Mouse (Mus musculus): ENCODE measurements around the gene Antxr2. TPM values are rescaled to one million over a fixed set of nuclear protein-coding genes. Genes with fewer than 3 reads are reported as not detected.

Gene Antxr2
- polyA plus RNA-seq, 1 experiment from 2014 or later, result 4.2 TPM

DNA sequence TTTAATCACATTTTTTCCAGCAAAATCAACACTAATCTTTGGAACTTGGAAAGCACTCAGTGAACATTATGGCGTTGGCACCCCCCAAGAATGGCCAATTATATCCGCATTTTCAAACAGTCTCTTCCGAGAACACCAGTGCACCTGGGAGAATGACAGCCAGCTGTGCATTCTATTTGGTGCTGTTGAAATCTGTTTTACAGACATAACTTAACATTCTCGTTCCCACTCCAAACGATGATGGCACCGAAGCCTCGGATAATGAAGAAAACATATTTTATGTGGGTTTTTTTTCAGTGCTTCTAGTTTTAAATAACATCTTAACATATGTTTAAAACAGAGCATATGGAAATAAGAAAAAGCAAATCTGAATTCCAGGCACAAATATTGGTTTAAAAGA is 129.7 kb downstream of the Antxr2 start:
- ATAC-seq (ENCODE audit: low read depth), result no peak
- Histone ChIP-seq H3K9me3 (replicated peaks) (no peaks in the 10 kb centered on the region), H3K4me3 (replicated peaks) (no peak overlapping the region), H3K27me3 (no peaks in the 10 kb centered on the region), H3K36me3 (no peaks in the 10 kb centered on the region), H3K4me2 (no peak overlapping the region), H3K27ac (no peak overlapping the region), H3K9ac (no peak overlapping the region), H3K4me1 (replicated peaks) (no peaks in the 10 kb centered on the region)
- no peak for DNase-seq
- WGBS (ENCODE audit: insufficient replicate concordance), result 76% methylated on average over 7 of the region's 7 CpGs

DNA sequence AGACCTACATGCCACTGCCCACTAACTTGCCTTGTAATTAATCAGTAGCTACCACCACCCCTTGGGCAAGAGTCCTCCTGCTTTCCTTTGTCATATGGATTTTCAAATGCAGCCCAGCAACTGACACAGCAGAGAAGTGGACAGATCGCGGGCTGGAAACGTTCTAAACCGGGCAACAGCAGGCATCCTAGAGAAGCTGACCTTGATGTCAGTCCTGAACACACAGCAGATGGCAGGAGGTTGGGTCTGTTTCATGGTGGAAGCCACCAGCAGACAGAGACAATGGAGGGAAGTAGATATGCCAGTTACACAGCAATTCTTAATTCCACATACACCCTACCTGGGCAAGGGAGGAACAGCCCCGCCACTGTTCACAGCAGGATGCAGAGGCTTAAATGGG is 131.5 kb downstream of the Antxr2 start:
- no peak overlapping the region for H3K27ac ChIP-seq
- DNase-seq (no peak), ATAC-seq (ENCODE audit: low read depth) (no peak)
- H3K9me3 ChIP-seq (replicated peaks), result no peaks in the 10 kb centered on the region
- no peak overlapping the region for H3K4me3 ChIP-seq (replicated peaks)
- WGBS (ENCODE audit: insufficient replicate concordance), result 84% methylated on average over 5 of the region's 5 CpGs
- H3K4me2 ChIP-seq, result no peak overlapping the region
- no peak overlapping the region for H3K9ac ChIP-seq
- H3K36me3 ChIP-seq, result no peaks in the 10 kb centered on the region
- H3K4me1 ChIP-seq (replicated peaks), result no peaks in the 10 kb centered on the region
- no peaks in the 10 kb centered on the region for H3K27me3 ChIP-seq

DNA sequence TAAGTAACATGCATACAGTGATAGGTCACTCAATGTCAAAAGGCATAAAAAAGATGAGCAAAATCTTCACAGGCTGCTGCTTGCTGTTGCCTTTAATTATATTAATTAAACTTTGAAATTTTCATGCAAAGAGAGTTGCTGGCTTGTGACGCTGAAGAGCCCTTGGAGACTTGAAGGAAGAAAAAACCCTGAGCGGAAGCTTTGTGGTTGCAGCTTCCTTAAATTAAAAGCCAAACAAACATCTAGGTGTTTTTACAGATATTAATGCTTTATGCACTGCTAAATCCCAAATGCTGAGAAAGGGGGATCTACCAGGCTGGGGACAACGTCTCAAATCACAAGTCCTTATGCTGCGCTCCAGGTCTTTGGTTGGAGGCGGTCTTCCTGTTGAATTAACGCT is 145.4 kb downstream of the Antxr2 start:
- Histone ChIP-seq H3K27me3 (no peaks in the 10 kb centered on the region), H3K4me1 (replicated peaks) (no peaks in the 10 kb centered on the region), H3K9ac (no peak overlapping the region), H3K27ac (no peak overlapping the region), H3K4me2 (no peak overlapping the region), H3K36me3 (no peaks in the 10 kb centered on the region), H3K4me3 (replicated peaks) (no peak overlapping the region), H3K9me3 (replicated peaks) (no peaks in the 10 kb centered on the region)
- ATAC-seq (ENCODE audit: low read depth), result no peak
- no peak for DNase-seq
- 80% methylated on average over 6 of the region's 6 CpGs for WGBS (ENCODE audit: insufficient replicate concordance)

DNA sequence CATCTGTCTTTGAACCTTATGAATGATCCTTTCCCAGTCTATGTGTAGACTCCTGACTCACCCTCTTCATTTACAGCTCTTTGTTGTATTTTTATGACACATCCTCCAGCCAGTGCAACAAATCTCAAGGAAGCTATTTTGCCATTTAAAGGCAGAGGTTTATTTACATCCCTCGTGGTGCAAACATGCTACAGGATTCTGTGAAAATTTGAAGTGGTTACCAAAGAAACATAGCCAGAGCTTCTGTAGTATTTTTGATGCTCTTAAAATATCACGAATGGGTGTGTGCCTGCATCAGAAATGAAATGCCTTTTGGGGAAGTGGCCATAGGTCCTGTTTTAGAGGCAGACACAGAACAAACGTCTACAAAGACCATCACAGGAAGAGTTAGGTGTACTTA is 146.7 kb downstream of the Antxr2 start:
- Histone ChIP-seq H3K4me1 (replicated peaks) (no peaks in the 10 kb centered on the region), H3K4me2 (no peak overlapping the region), H3K9me3 (replicated peaks) (no peaks in the 10 kb centered on the region), H3K9ac (no peak overlapping the region), H3K27me3 (no peaks in the 10 kb centered on the region), H3K27ac (no peak overlapping the region), H3K4me3 (replicated peaks) (no peak overlapping the region), H3K36me3 (no peaks in the 10 kb centered on the region)
- WGBS (ENCODE audit: insufficient replicate concordance), result 40% methylated on average over 3 of the region's 3 CpGs
- ATAC-seq (ENCODE audit: low read depth) (no peak), DNase-seq (no peak)

DNA sequence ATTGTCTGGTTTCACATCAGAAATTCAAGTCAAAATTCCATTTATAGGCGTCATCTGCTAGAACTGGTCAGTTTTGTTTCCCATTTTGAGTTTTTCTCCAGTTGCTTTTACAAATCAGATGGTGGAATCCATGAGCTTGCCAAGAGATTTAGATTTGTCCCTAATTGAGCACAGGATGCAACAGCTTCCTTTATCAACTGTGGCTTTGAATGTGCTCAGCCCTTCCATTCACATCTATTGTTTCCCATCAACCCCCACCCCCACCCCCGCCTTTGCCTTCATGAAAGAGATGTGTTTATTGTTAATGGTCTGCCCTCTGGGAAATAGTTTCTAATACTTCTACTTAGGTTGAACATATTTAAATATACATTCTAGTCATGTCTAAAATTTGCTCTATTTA is 149.4 kb downstream of the Antxr2 start:
- Histone ChIP-seq H3K9ac (no peak overlapping the region), H3K4me3 (replicated peaks) (no peak overlapping the region), H3K27me3 (no peaks in the 10 kb centered on the region), H3K36me3 (no peaks in the 10 kb centered on the region), H3K27ac (no peak overlapping the region), H3K9me3 (replicated peaks) (no peaks in the 10 kb centered on the region), H3K4me1 (replicated peaks) (no peaks in the 10 kb centered on the region), H3K4me2 (no peak overlapping the region)
- ATAC-seq (ENCODE audit: low read depth), result no peak
- WGBS (ENCODE audit: insufficient replicate concordance), result 66% methylated on average over 2 of the region's 2 CpGs
- no peak for DNase-seq

DNA sequence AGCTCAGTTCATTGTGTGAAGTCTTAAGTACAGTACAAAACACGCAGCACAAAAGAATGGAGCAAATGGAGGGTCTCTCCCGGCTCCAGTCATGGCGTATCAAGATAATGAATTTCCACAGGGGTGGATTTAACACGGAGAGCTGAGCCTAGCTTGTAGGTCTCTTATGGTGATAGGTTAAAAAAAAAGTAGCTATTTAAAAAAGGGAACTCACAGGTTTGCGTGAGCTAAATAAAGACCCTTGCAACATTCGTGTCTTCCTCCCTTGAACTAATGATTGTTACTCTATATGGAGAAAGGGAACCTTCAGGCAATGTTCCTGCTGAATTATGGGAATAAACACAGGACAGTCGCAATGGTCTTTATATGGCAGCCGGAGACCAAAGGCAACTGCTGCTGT is 150.7 kb downstream of the Antxr2 start:
- no peak overlapping the region for H3K27ac ChIP-seq
- 45% methylated on average over 8 of the region's 8 CpGs for WGBS (ENCODE audit: insufficient replicate concordance)

DNA sequence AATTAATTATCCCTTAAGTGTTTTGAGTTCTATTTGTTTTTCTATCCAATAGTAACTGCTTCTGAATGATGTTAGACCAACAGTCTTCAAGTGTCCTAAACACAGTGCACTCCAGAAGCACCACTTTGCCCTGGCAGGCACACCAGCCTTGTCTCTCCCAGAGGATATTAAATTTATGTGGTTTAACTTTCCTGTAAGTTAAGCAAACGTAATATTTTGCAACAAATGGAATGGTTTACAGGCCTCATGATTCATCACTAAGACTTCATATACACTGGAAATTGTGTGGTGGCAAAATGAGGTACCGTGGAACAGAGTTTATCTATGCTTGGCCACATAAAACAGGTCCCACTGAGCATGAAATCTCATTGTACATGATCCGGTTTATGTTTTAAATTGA is 152.0 kb downstream of the Antxr2 start:
- Histone ChIP-seq H3K4me3 (replicated peaks) (no peak overlapping the region), H3K27me3 (no peaks in the 10 kb centered on the region), H3K9ac (no peak overlapping the region), H3K27ac (no peak overlapping the region), H3K4me2 (no peak overlapping the region), H3K4me1 (replicated peaks) (no peaks in the 10 kb centered on the region), H3K36me3 (no peaks in the 10 kb centered on the region), H3K9me3 (replicated peaks) (no peaks in the 10 kb centered on the region)
- ATAC-seq (ENCODE audit: low read depth), result no peak
- DNase-seq, result no peak
- WGBS (ENCODE audit: insufficient replicate concordance), result 46% methylated on average over 3 of the region's 3 CpGs

More for the DNA sequence above, 150.7 kb downstream of the Antxr2 start:
- Histone ChIP-seq H3K9ac (no peak overlapping the region), H3K4me2 (no peak overlapping the region), H3K9me3 (replicated peaks) (no peaks in the 10 kb centered on the region), H3K27me3 (no peaks in the 10 kb centered on the region), H3K4me3 (replicated peaks) (no peak overlapping the region), H3K36me3 (no peaks in the 10 kb centered on the region), H3K4me1 (replicated peaks) (no peaks in the 10 kb centered on the region)
- DNase-seq, result no peak
- ATAC-seq (ENCODE audit: low read depth), result no peak

DNA sequence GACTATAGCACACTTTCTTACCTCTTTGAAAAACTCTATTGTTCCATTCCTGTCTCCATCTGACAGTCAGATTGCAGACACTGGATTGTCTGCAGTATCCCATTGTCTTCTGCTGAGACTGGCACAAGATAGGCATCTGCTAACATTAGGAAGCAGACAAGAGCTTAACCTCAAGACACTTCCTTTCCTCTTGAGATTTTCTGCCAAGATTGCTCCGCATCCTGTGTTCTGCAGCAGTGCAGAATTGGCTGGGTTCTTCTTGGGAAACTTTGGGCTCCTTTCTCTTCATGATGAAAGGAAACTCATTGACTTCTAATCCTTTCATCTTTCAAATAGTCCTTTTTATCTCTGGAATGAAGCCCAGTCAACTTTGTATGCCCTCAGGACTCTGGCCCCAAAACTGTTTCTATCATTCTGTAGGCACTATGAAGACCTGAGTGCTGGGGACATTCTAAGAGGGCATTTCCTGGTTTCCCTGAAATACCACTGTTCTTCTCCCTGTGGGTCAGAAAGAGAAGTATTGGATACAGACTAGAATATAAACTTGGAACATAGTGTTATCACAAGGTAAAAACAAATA is 152.5 kb downstream of the Antxr2 start:
- no peaks in the 10 kb centered on the region for H3K4me1 ChIP-seq (replicated peaks)
- no peak overlapping the region for H3K4me3 ChIP-seq (replicated peaks)
- ATAC-seq (ENCODE audit: low read depth) (no peak), DNase-seq (no peak)
- H3K36me3 ChIP-seq, result no peaks in the 10 kb centered on the region
- H3K27me3 ChIP-seq, result no peaks in the 10 kb centered on the region
- no peak overlapping the region for H3K27ac ChIP-seq
- H3K9ac ChIP-seq, result no peak overlapping the region
- WGBS (ENCODE audit: insufficient replicate concordance), result 38% methylated on average over 1 of the region's 1 CpGs
- H3K9me3 ChIP-seq (replicated peaks), result no peaks in the 10 kb centered on the region
- no peak overlapping the region for H3K4me2 ChIP-seq

DNA sequence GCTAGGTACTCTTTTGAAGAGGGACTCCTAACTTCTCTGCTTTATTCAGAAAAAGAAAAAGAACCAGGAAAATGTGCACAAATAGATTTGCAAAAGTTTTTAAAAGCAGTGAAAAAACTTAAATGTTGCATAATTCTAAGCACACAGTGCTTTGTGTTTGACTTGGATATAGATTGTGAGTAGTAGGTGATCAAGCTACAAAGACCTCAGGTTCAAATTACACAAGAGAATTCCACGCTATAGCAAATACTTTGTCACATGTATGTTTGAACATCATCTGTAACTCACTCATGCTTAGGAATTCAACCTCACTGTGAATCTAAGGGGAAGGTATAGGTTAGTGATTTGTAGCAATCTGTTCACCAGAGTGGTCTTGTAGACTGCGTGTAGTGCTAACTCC is 153.9 kb downstream of the Antxr2 start:
- Histone ChIP-seq H3K27ac (no peak overlapping the region), H3K4me1 (replicated peaks) (no peaks in the 10 kb centered on the region), H3K9me3 (replicated peaks) (no peaks in the 10 kb centered on the region), H3K36me3 (no peaks in the 10 kb centered on the region), H3K9ac (no peak overlapping the region), H3K27me3 (no peaks in the 10 kb centered on the region), H3K4me3 (replicated peaks) (no peak overlapping the region), H3K4me2 (no peak overlapping the region)
- no peak for DNase-seq
- WGBS (ENCODE audit: insufficient replicate concordance), result 58% methylated on average over 2 of the region's 2 CpGs
- no peak for ATAC-seq (ENCODE audit: low read depth)

DNA sequence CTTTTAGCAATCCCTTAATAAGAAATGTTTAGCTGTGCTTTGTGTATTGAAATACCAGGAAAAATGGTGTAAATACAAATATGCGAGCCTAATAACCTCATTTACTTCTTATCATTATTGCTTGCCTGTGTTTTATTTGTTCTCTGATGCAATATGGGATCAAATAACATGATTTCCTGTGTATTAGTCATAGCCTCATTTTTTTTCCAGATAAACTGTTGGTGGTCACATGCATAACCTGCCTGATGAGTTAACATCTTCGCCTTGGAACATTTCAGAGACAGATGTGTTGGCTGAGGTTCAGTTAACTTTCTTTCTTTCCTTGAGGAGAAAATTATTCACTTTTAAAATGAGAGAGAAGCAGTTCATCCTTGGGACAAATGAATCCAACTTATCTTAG is 162.9 kb downstream of the Antxr2 start:
- 58% methylated on average over 2 of the region's 2 CpGs for WGBS (ENCODE audit: insufficient replicate concordance)
- no peak overlapping the region for H3K4me2 ChIP-seq
- no peak overlapping the region for H3K4me3 ChIP-seq (replicated peaks)
- H3K27ac ChIP-seq, result no peak overlapping the region
- H3K9ac ChIP-seq, result no peak overlapping the region
- no peaks in the 10 kb centered on the region for H3K27me3 ChIP-seq
- H3K4me1 ChIP-seq (replicated peaks), result no peaks in the 10 kb centered on the region
- DNase-seq (no peak), ATAC-seq (ENCODE audit: low read depth) (no peak)
- no peaks in the 10 kb centered on the region for H3K9me3 ChIP-seq (replicated peaks)
- no peaks in the 10 kb centered on the region for H3K36me3 ChIP-seq

DNA sequence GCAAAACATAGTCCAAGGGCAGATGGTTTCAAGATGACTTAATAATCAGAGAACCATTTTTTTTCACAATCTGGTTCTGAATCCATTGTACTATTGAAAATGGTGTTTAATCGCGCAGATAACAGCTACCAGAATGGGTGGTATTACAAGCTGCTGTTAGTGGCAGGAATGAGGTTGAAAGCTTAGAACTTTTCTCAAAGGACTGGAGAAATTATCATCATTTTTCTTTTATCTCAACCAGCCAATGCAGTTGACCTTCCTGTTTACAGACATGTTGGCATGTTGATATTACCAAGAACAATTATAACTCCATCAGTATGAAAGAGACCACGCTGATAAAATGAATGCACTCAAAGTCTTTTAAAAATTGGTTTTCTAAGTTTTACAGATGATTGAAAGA is 163.9 kb downstream of the Antxr2 start:
- Histone ChIP-seq H3K27ac (no peak overlapping the region), H3K9ac (no peak overlapping the region), H3K9me3 (replicated peaks) (no peaks in the 10 kb centered on the region), H3K36me3 (no peaks in the 10 kb centered on the region), H3K4me3 (replicated peaks) (no peak overlapping the region), H3K4me1 (replicated peaks) (no peaks in the 10 kb centered on the region), H3K4me2 (no peak overlapping the region), H3K27me3 (no peaks in the 10 kb centered on the region)
- 64% methylated on average over 3 of the region's 3 CpGs for WGBS (ENCODE audit: insufficient replicate concordance)
- ATAC-seq (ENCODE audit: low read depth), result no peak
- DNase-seq, result no peak

DNA sequence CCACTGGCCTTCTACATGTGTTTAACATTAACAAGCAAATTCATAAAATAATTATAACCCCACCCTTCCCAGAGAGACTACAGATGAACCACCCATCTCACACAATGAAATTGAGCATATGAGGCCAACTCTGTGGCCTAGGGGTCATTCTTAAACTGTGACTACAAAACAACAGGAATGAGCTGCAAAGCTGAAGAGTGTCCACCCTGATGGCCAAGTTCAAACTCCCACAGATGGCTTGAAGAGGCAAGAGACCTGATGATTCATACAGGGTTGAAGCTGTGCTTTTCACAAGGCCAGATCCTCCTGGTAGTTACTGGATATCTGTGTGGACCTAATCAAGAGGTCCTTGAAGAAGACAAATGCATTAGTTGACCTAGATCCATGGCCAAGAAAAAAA is 173.7 kb downstream of the Antxr2 start:
- no peak for DNase-seq
- Histone ChIP-seq H3K27me3 (no peaks in the 10 kb centered on the region), H3K4me2 (no peak overlapping the region), H3K9me3 (replicated peaks) (no peaks in the 10 kb centered on the region; the same call in 1 of the 2 replicates), H3K36me3 (no peaks in the 10 kb centered on the region), H3K4me3 (replicated peaks) (no peak overlapping the region), H3K27ac (no peak overlapping the region), H3K4me1 (replicated peaks) (no peaks in the 10 kb centered on the region), H3K9ac (no peak overlapping the region)
- no peak for ATAC-seq (ENCODE audit: low read depth)
